Mouse (Mus musculus) embryonic facial prominence, embryonic 11.5 days (tissue): ENCODE results near the gene Zc3h12d. TPM values are rescaled to one million over a fixed set of nuclear protein-coding genes. Genes with fewer than 3 reads are reported as not detected.

Experiments
- ATAC-seq: fragments of 200-750 bp; cut with Nextera tagmentation; replicated peaks from 2 replicates; pipeline ENCODE4 v1.8.0; 2017; ENCODE audit warnings: low read depth; ENCODE audit not compliant: insufficient number of reproducible peaks, low FRiP score, low TSS enrichment
- DNase-seq: peaks from one replicate; pipeline ENCODE4 v3.0.0-alpha.2; 2015; ENCODE audit warnings: low spot score
- H3K27ac ChIP-seq: fragments of 300-500 bp; sonication (generic); replicated peaks from 2 replicates; pipeline ENCODE4 v1.5.1; 2014; ENCODE audit warnings: mild to moderate bottlenecking, low read depth, low read length, control low read depth
- H3K27me3 ChIP-seq: fragments of 300-500 bp; sonication (generic); 2 replicates; pipeline ENCODE4 v1.6.1; 2014; ENCODE audit warnings: mild to moderate bottlenecking, low read length, moderate library complexity, mixed read lengths; ENCODE audit not compliant: control insufficient read depth, insufficient read depth
- H3K36me3 ChIP-seq: fragments of 300-500 bp; sonication (generic); replicated peaks from 2 replicates; pipeline ENCODE4 v1.6.1; 2014; ENCODE audit warnings: low read depth, mild to moderate bottlenecking, low read length, moderate library complexity, mixed read lengths; ENCODE audit not compliant: control insufficient read depth, insufficient read depth
- H3K4me1 ChIP-seq: fragments of 300-500 bp; sonication (generic); 2 replicates; pipeline ENCODE4 v1.6.1; 2014; ENCODE audit warnings: low read length, mixed read lengths; ENCODE audit not compliant: control insufficient read depth, insufficient read depth
- H3K4me2 ChIP-seq: fragments of 300-500 bp; sonication (generic); 2 replicates; pipeline ENCODE4 v1.6.1; 2014; ENCODE audit warnings: low read depth, mild to moderate bottlenecking, control low read depth, low read length, moderate library complexity
- H3K4me3 ChIP-seq: fragments of 300-500 bp; sonication (generic); 2 replicates; pipeline ENCODE4 v1.5.1; 2014; ENCODE audit warnings: low read depth, low read length, control low read depth
- H3K9ac ChIP-seq: fragments of 300-500 bp; sonication (generic); replicated peaks from 2 replicates; pipeline ENCODE4 v1.6.1; 2014; ENCODE audit warnings: mild to moderate bottlenecking, control low read depth, low read length
- H3K9me3 ChIP-seq: fragments of 300-500 bp; sonication (generic); replicated peaks from 2 replicates; pipeline ENCODE4 v1.6.1; 2016; ENCODE audit warnings: mild to moderate bottlenecking, low read length, inconsistent platforms, mixed read lengths; ENCODE audit not compliant: control insufficient read depth
- WGBS: fragments of 180-500 bp; shearing (Covaris S2); extraction: QIAGEN DNeasy Blood & Tissue Kit; methylation state at CpG from one replicate; pipeline ENCODE4 v1.1.7; 2014; 5-methylcytosine and 5-hydroxymethylcytosine counted together
- polyA plus RNA-seq: library from polyadenylated mRNA; unstranded; fragments of >200 nt; fragmentation: Nextera tagmentation; extraction: Ambion mirVana; gene quantifications from 2 replicates; pipeline ENCODE4 v1.2.1, GENCODE M21; 2014

The Zc3h12d gene
- polyA plus RNA-seq, 1 experiment from 2014 or later = 0.08 TPM

DNA sequence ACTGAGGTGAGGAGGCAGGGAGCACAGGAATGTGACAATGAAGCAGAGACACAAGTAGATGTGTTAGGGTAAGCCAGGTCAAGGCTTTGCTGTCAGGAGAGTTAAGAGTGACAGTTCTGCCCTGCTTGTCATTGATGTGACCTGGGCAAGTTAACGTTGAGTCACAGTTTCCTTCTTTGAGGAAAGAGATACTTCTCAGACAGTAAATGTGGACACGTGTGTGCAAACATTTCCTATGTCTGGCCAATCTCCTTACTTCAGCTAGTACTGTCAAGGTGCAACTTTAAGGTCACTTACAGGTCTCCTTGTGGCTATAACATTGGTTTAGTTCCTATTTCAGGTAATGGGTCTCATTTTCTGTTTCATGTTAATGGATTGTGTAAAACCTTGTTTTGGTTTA lies 15.8 kb upstream of the Zc3h12d start:
- Histone ChIP-seq H3K4me2 (no peak overlapping the region), H3K27ac (no peak overlapping the region), H3K4me3 (no peak overlapping the region), H3K36me3 (no peaks in the 10 kb centered on the region; the same call in none of the 2 replicates), H3K4me1 (no peaks in the 10 kb centered on the region), H3K9me3 (no peaks in the 10 kb centered on the region), H3K9ac (no peak overlapping the region), H3K27me3 (no peaks in the 10 kb centered on the region)
- 76% methylated on average over 2 of the region's 2 CpGs for whole genome bisulfite sequencing
- no peak for ATAC-seq
- DNase-seq = no peak

DNA sequence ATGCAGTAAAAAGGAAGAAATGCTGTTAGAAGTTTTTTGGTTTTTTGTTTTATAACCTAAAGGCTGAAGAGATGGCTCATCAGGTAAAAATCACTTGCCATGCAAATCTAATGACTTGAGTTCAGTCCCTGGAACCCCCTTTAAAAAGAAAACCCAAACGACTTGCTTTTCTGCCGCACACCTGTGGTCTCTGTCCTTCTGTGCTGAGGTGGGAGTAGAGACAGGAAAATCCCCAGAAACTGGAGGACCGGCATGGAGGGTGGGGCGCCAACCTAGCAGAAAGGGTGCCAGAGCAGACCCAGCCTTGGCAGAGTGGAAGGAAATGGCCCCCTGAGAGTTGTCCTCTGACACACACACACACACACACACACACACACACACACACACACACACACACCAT lies 13.6 kb upstream of the Zc3h12d start:
- 98% methylated on average over 4 of the region's 4 CpGs for WGBS
- no peak for DNase-seq

GRCm38 (mm10) chr10:7819156-7819555 lies 13.1 kb upstream of the Zc3h12d start:
- ATAC-seq = no peak
- Histone ChIP-seq H3K36me3 (no peaks in the 10 kb centered on the region; the same call in none of the 2 replicates), H3K4me1 (no peaks in the 10 kb centered on the region), H3K4me3 (no peak overlapping the region), H3K9me3 (no peaks in the 10 kb centered on the region), H3K27me3 (no peaks in the 10 kb centered on the region), H3K27ac (no peak overlapping the region), H3K4me2 (no peak overlapping the region), H3K9ac (no peak overlapping the region)
- DNase-seq = no peak
- whole genome bisulfite sequencing = 93% methylated on average over 4 of the region's 4 CpGs

More for the DNA sequence above, 13.6 kb upstream of the Zc3h12d start:
- H3K4me1 ChIP-seq = no peaks in the 10 kb centered on the region
- H3K27ac ChIP-seq = no peak overlapping the region
- H3K9me3 ChIP-seq = no peaks in the 10 kb centered on the region
- H3K27me3 ChIP-seq = no peaks in the 10 kb centered on the region
- H3K4me3 ChIP-seq = no peak overlapping the region
- no peaks in the 10 kb centered on the region; the same call in none of the 2 replicates for H3K36me3 ChIP-seq
- ATAC-seq = no peak
- no peak overlapping the region for H3K4me2 ChIP-seq
- H3K9ac ChIP-seq = no peak overlapping the region

DNA sequence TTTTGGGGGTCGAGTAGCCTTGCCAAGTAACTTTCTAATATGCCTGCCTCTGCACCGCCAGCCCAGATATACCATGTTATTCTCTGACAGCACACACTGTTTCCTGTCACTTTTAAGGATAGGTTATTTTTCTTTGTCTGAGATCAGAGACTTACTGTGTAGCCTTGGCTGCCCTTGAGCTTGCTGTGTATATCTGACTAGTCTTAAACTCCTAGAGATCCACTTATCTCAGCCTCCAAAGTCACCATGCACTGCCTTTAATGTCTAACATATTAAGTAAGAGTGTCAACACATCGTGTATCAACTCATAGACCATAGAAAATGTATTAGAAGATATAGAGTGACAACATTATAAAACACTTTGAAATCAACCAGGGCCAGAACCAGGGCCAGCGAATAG lies 12.7 kb upstream of the Zc3h12d start:
- H3K4me3 ChIP-seq = no peak overlapping the region
- no peaks in the 10 kb centered on the region for H3K4me1 ChIP-seq
- no peak overlapping the region for H3K9ac ChIP-seq
- ATAC-seq (no peak), DNase-seq (no peak)
- H3K27me3 ChIP-seq = no peaks in the 10 kb centered on the region
- H3K27ac ChIP-seq = no peak overlapping the region
- 92% methylated on average over 4 of the region's 4 CpGs for WGBS
- no peak overlapping the region for H3K4me2 ChIP-seq
- no peaks in the 10 kb centered on the region for H3K9me3 ChIP-seq
- no peaks in the 10 kb centered on the region; the same call in none of the 2 replicates for H3K36me3 ChIP-seq

DNA sequence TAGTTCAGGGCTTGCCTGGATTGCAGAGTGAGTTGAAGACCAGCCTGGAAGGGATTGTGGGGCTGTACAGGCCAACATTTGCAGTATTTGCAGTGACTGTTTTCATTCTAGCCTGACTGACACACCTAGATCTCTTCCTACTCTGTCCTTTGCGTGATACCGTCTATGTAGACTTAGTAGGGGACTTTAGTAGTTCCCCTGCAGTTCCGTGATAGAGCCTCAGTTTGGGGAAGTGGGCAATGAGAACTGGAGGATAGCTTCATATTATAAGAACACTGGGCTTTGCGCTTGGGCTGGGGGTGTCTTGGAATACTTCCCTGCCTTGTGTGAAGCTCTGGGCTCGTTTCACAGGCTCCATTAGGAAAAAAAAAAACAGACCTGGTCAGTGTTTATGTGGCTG lies 12.1 kb upstream of the Zc3h12d start:
- H3K27ac ChIP-seq = no peak overlapping the region
- H3K27me3 ChIP-seq = no peaks in the 10 kb centered on the region
- ATAC-seq (no peak), DNase-seq (no peak)
- H3K9ac ChIP-seq = no peak overlapping the region
- no peak overlapping the region for H3K4me3 ChIP-seq
- no peaks in the 10 kb centered on the region for H3K9me3 ChIP-seq
- no peaks in the 10 kb centered on the region; the same call in none of the 2 replicates for H3K36me3 ChIP-seq
- H3K4me1 ChIP-seq = no peaks in the 10 kb centered on the region
- WGBS = 91% methylated on average over 5 of the region's 5 CpGs
- H3K4me2 ChIP-seq = no peak overlapping the region

DNA sequence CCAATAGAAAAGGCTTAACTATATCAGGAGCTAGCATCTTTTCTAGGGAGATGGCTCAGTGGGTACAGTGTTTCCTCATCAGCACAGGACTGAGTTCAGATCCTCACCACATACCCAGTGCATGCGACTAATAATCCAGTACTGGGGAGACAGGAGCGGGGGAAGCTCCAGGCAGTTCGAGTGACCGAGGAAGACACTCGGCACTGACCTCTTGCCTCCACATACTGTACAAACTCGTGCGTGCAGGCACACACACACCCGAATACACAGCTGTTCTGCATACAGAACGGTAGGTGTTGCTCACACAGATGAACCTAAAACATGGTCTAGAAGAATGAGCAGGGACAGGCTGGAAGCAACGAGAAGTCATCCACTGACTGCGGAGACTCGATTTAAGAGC lies 10.3 kb upstream of the Zc3h12d start:
- Histone ChIP-seq H3K36me3 (no peaks in the 10 kb centered on the region; the same call in 1 of the 2 replicates), H3K4me2 (no peak overlapping the region), H3K27me3 (no peaks in the 10 kb centered on the region), H3K27ac (no peak overlapping the region), H3K9me3 (no peaks in the 10 kb centered on the region), H3K9ac (no peak overlapping the region), H3K4me1 (no peaks in the 10 kb centered on the region), H3K4me3 (no peak overlapping the region)
- DNase-seq = no peak
- WGBS = 96% methylated on average over 12 of the region's 12 CpGs
- no peak for ATAC-seq

DNA sequence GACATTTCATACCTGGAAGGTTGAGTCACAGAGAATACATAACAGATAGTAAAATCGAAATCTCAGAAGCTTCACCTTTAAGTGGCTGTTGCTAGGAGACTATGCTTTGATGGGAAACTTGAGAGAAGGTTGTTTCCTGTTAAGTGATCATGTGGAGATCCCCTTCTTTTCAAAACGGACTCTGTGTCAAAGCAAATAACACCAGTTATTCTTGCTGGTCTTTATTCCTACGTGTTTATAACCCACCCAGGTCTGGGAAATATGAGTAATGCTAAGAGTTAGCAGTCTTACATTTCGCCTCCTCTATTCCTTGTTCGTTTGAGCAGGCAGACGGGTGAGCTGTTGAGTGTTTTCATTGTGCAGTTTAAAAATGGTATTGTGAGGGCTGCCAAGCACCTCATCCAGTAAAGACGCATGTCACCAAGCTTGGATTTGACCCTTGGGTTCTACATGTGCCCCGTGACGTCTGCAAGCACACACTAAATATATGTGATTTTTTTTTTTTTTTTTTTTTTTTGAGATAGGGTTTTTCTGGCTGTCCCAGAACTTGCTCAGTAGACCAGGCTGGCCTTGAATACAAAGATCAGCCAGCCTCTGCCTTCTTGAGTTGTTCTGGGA lies 7.5 kb upstream of the Zc3h12d start:
- H3K9me3 ChIP-seq = no peaks in the 10 kb centered on the region
- H3K36me3 ChIP-seq = no peaks in the 10 kb centered on the region; the same call in 1 of the 2 replicates
- WGBS = 81% methylated on average over 9 of the region's 9 CpGs
- no peaks in the 10 kb centered on the region for H3K4me1 ChIP-seq
- H3K4me2 ChIP-seq = no peak overlapping the region
- no peak overlapping the region for H3K9ac ChIP-seq
- H3K27ac ChIP-seq = no peak overlapping the region
- H3K27me3 ChIP-seq = no peaks in the 10 kb centered on the region
- ATAC-seq (no peak), DNase-seq (no peak)
- H3K4me3 ChIP-seq = no peak overlapping the region

GRCm38 (mm10) chr10:7825281-7825665 lies 7.0 kb upstream of the Zc3h12d start:
- WGBS = 87% methylated on average over 4 of the region's 4 CpGs
- Histone ChIP-seq H3K9ac (no peak overlapping the region), H3K4me3 (no peak overlapping the region), H3K9me3 (no peaks in the 10 kb centered on the region), H3K36me3 (no peaks in the 10 kb centered on the region; the same call in 1 of the 2 replicates), H3K4me2 (no peak overlapping the region), H3K27ac (no peak overlapping the region), H3K27me3 (no peaks in the 10 kb centered on the region), H3K4me1 (no peaks in the 10 kb centered on the region)
- DNase-seq = no peak
- ATAC-seq = no peak
